Mouse (Mus musculus) hindbrain, embryonic 12.5 days (tissue): ENCODE data around the gene Hscb. TPM values are rescaled to one million over a fixed set of nuclear protein-coding genes. Genes with fewer than 3 reads are reported as not detected.
"Not testable (repeated sequence)": the region's sequence is repeated elsewhere in the genome, so short reads cannot be mapped to it uniquely, and the experiment has no call there.

Experiments
- ATAC-seq: fragments of 200-750 bp; cut with Nextera tagmentation; 2 replicates; pipeline ENCODE4 v1.8.0; 2017; ENCODE audit warnings: moderate TSS enrichment; ENCODE audit not compliant: low FRiP score
- H3K27ac ChIP-seq: fragments of 300-500 bp; sonication (generic); 2 replicates; pipeline ENCODE4 v1.5.1; 2016; ENCODE audit warnings: mild to moderate bottlenecking
- H3K27me3 ChIP-seq: fragments of 300-500 bp; sonication (generic); 2 replicates; pipeline ENCODE4 v1.6.1; 2016; ENCODE audit warnings: mild to moderate bottlenecking
- H3K36me3 ChIP-seq: fragments of 300-500 bp; sonication (generic); 2 replicates; pipeline ENCODE4 v1.6.1; 2016; ENCODE audit warnings: mild to moderate bottlenecking
- H3K4me1 ChIP-seq: fragments of 300-500 bp; sonication (generic); 2 replicates; pipeline ENCODE4 v1.6.1; 2016
- H3K4me2 ChIP-seq: fragments of 300-500 bp; sonication (generic); replicated peaks from 2 replicates; pipeline ENCODE4 v1.6.1; 2016; ENCODE audit warnings: mild to moderate bottlenecking
- H3K4me3 ChIP-seq: fragments of 300-500 bp; sonication (generic); 2 replicates; pipeline ENCODE4 v1.5.1; 2016; ENCODE audit warnings: mild to moderate bottlenecking
- H3K9ac ChIP-seq: fragments of 300-500 bp; sonication (generic); 2 replicates; pipeline ENCODE4 v1.6.1; 2016; ENCODE audit warnings: mild to moderate bottlenecking, moderate library complexity
- H3K9me3 ChIP-seq: fragments of 300-500 bp; sonication (generic); replicated peaks from 2 replicates; pipeline ENCODE4 v1.6.1; 2016; ENCODE audit warnings: mild to moderate bottlenecking
- WGBS: fragments of 180-500 bp; shearing (Covaris S2); methylation state at CpG from one replicate; pipeline ENCODE4 v1.1.7; 2016; 5-methylcytosine and 5-hydroxymethylcytosine counted together
- polyA plus RNA-seq: library from polyadenylated mRNA; unstranded; fragments of >200 nt; fragmentation: Nextera tagmentation; extraction: Ambion mirVana; gene quantifications from 2 replicates; pipeline ENCODE4 v1.2.1, GENCODE M21; 2016

Hscb gene
- polyA plus RNA-seq, result 18.5 and 21.4 TPM in 2 replicates

GRCm38 (mm10) chr5:110839678-110840365 lies at the start of gene Hscb, which contains the start of gene Chek2:
Hscb (minus strand) TSS chr5:110839777.
Chek2 (plus strand) TSS chr5:110839979.
- Histone ChIP-seq H3K4me2 (peak within 1 kb of the TSS; percentile 71), H3K4me3 (peak within 1 kb of the TSS; percentile 71), H3K27ac (peak within 1 kb of the TSS; percentile 75), H3K36me3 (no peaks in the 10 kb centered on the region), H3K4me1 (peaks cover 13% of the 10 kb centered on the region), H3K9me3 (no peaks in the 10 kb centered on the region), H3K27me3 (no peaks in the 10 kb centered on the region), H3K9ac (peak within 1 kb of the TSS; percentile 67)
- under 1% methylated on average over 41 of the region's 41 CpGs for WGBS
- peak; percentile 99 for ATAC-seq

- Histone ChIP-seq H3K27me3 (no peaks in the 10 kb centered on the region), H3K4me3 (no peak overlapping the region), H3K36me3 (peaks cover 22% of the 10 kb centered on the region), H3K9ac (no peak overlapping the region), H3K9me3 (no peaks in the 10 kb centered on the region), H3K4me1 (no peaks in the 10 kb centered on the region), H3K27ac (no peak overlapping the region), H3K4me2 (no peak overlapping the region)
- WGBS, result 91% methylated on average over 4 of the region's 4 CpGs
- ATAC-seq, result no peak
These were observed 49.0 kb upstream of the Hscb start for GRCm38 (mm10) chr5:110888596-110888995.

GRCm38 (mm10) chr5:110879584-110880374 lies 40.2 kb upstream of the Hscb start, which contains the start of gene Ttc28:
Ttc28 (plus strand) TSS chr5:110879803.
- ATAC-seq, result peak; percentile 92
- peak within 1 kb of the TSS; percentile 91 for H3K9ac ChIP-seq
- under 1% methylated on average over 87 of the region's 101 CpGs for WGBS
- H3K27me3 ChIP-seq, result no peaks in the 10 kb centered on the region
- H3K9me3 ChIP-seq, result no peaks in the 10 kb centered on the region
- peaks cover 9% of the 10 kb centered on the region for H3K4me1 ChIP-seq
- no peaks in the 10 kb centered on the region for H3K36me3 ChIP-seq
- peak within 1 kb of the TSS; percentile 80 for H3K4me2 ChIP-seq
- peak within 1 kb of the TSS; percentile 84 for H3K27ac ChIP-seq
- H3K4me3 ChIP-seq, result peak within 1 kb of the TSS; percentile 80

GRCm38 (mm10) chr5:110879042-110879441 lies 39.5 kb upstream of the Hscb start:
- peak overlapping the region; percentile 80 for H3K4me3 ChIP-seq
- ATAC-seq, result no peak

GRCm38 (mm10) chr5:110878526-110878925 lies 38.9 kb upstream of the Hscb start:
- not testable (repeated sequence) for H3K4me1 ChIP-seq, H3K4me3 ChIP-seq, H3K9me3 ChIP-seq, ATAC-seq, H3K27me3 ChIP-seq, H3K36me3 ChIP-seq, H3K4me2 ChIP-seq, H3K27ac ChIP-seq, H3K9ac ChIP-seq
- WGBS, result 97% methylated on average over 1 of the region's 1 CpGs

More at GRCm38 (mm10) chr5:110879042-110879441, 39.5 kb upstream of the Hscb start:
- no peaks in the 10 kb centered on the region for H3K27me3 ChIP-seq
- peak overlapping the region; percentile 91 for H3K9ac ChIP-seq
- peaks cover 9% of the 10 kb centered on the region for H3K4me1 ChIP-seq
- no peaks in the 10 kb centered on the region for H3K36me3 ChIP-seq
- peak overlapping the region; percentile 80 for H3K4me2 ChIP-seq
- no peaks in the 10 kb centered on the region for H3K9me3 ChIP-seq
- WGBS, result 62% methylated on average over 7 of the region's 7 CpGs
- peak overlapping the region; percentile 84 for H3K27ac ChIP-seq

GRCm38 (mm10) chr5:110877666-110878505 lies 38.3 kb upstream of the Hscb start:
- Histone ChIP-seq H3K27ac (no peak overlapping the region), H3K9ac (no peak overlapping the region), H3K4me2 (no peak overlapping the region), H3K36me3 (no peaks in the 10 kb centered on the region), H3K4me1 (peaks cover 9% of the 10 kb centered on the region), H3K9me3 (no peaks in the 10 kb centered on the region), H3K27me3 (no peaks in the 10 kb centered on the region), H3K4me3 (no peak overlapping the region)
- WGBS, result 77% methylated on average over 5 of the region's 5 CpGs
- no peak for ATAC-seq

GRCm38 (mm10) chr5:110875286-110875685 lies 35.7 kb upstream of the Hscb start:
- peak overlapping the region; percentile 55 for H3K27ac ChIP-seq
- 71% methylated on average over 1 of the region's 1 CpGs for WGBS
- ATAC-seq, result no peak

GRCm38 (mm10) chr5:110874711-110875110 lies 35.1 kb upstream of the Hscb start:
- Histone ChIP-seq H3K9ac (no peak overlapping the region), H3K27me3 (no peaks in the 10 kb centered on the region), H3K36me3 (peaks cover 5% of the 10 kb centered on the region; the same call in 1 of the 2 replicates)

More at GRCm38 (mm10) chr5:110875286-110875685, 35.7 kb upstream of the Hscb start:
- H3K4me2 ChIP-seq, result no peak overlapping the region
- H3K36me3 ChIP-seq, result peaks cover under 1% of the 10 kb centered on the region; the same call in 1 of the 2 replicates
- H3K27me3 ChIP-seq, result no peaks in the 10 kb centered on the region
- H3K4me1 ChIP-seq, result peaks cover 2% of the 10 kb centered on the region
- no peak overlapping the region for H3K9ac ChIP-seq
- no peak overlapping the region for H3K4me3 ChIP-seq
- H3K9me3 ChIP-seq, result no peaks in the 10 kb centered on the region

GRCm38 (mm10) chr5:110873160-110873559 lies 33.6 kb upstream of the Hscb start:
- Histone ChIP-seq H3K4me2 (no peak overlapping the region), H3K27ac (peak overlapping the region; percentile 48), H3K4me3 (no peak overlapping the region), H3K9me3 (no peaks in the 10 kb centered on the region), H3K27me3 (no peaks in the 10 kb centered on the region), H3K36me3 (peaks cover 5% of the 10 kb centered on the region; the same call in 1 of the 2 replicates), H3K4me1 (peaks cover 9% of the 10 kb centered on the region), H3K9ac (no peak overlapping the region)
- WGBS, result 76% methylated on average over 6 of the region's 6 CpGs
- ATAC-seq, result no peak

More at GRCm38 (mm10) chr5:110874711-110875110, 35.1 kb upstream of the Hscb start:
- Histone ChIP-seq H3K4me1 (no peaks in the 10 kb centered on the region; the same call in 1 of the 2 replicates), H3K27ac (no peak overlapping the region), H3K4me2 (no peak overlapping the region), H3K4me3 (no peak overlapping the region), H3K9me3 (no peaks in the 10 kb centered on the region)
- ATAC-seq, result no peak

- Histone ChIP-seq H3K27ac (peak overlapping the region; percentile 32; the same call in 1 of the 2 replicates), H3K27me3 (no peaks in the 10 kb centered on the region), H3K36me3 (peaks cover 11% of the 10 kb centered on the region), H3K4me2 (no peak overlapping the region), H3K9ac (no peak overlapping the region), H3K9me3 (no peaks in the 10 kb centered on the region), H3K4me3 (no peak overlapping the region), H3K4me1 (peaks cover 12% of the 10 kb centered on the region; the same call in 1 of the 2 replicates)
- ATAC-seq, result no peak
- WGBS, result 52% methylated on average over 8 of the region's 8 CpGs
These were observed 29.7 kb upstream of the Hscb start for GRCm38 (mm10) chr5:110869242-110869669.

GRCm38 (mm10) chr5:110868460-110868859 lies 28.9 kb upstream of the Hscb start:
- Histone ChIP-seq H3K27ac (peak overlapping the region; percentile 32; the same call in 1 of the 2 replicates), H3K36me3 (peaks cover 11% of the 10 kb centered on the region), H3K9me3 (no peaks in the 10 kb centered on the region)

More at GRCm38 (mm10) chr5:110868460-110868859, 28.9 kb upstream of the Hscb start:
- Histone ChIP-seq H3K4me2 (no peak overlapping the region), H3K9ac (no peak overlapping the region), H3K27me3 (no peaks in the 10 kb centered on the region), H3K4me3 (no peak overlapping the region), H3K4me1 (peaks cover 12% of the 10 kb centered on the region; the same call in 1 of the 2 replicates)
- WGBS, result 73% methylated on average over 4 of the region's 4 CpGs
- ATAC-seq, result no peak
